24 mouse cellular contexts compared by ENCODE assay signal in the genomic region with DNA sequence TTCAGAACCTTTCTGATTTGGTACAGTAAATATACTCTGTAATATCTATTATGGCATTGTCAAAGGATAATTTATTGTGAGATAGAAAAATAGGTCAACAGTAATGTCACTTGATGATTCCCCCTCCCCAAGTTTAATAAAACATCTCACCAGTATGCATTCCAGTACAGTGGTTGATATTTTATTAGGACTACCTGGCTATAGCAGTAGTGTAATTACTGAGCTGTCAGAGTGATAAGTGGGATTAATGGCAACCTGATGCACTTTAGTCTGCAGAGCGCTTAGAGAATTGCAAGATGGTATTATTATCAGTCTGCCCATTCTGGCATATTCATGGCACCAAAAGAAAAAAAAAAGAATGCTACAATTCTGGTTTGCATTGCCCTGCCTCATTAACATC.
A peak's percentile ranks its signal among the peaks of the same experiment; 100 is the strongest.
DNase-seq lines count a peak whose midpoint lies in the region; ATAC-seq and TF ChIP-seq lines count a peak whose summit lies in the region.
"Had no signal": no experiment of that assay in that cellular context is flagged by ENCODE, and none has a peak within 500 bp of the region (broad histone marks: within the 10 kb centered on the region; RNA-seq: fewer than 3 reads in every experiment).

No protein-coding gene starts in this region.

- DNase-seq in hindbrain, embryonic 11.5 days (ENCODE audit: low spot score) = no peak
- DNase-seq in midbrain, postnatal 0 days (ENCODE audit: low spot score) = peak; percentile 11
- peak; percentile 1 for DNase-seq in forelimb bud, embryonic 11.5 days (ENCODE audit: low read depth, low spot score)
- no peak for DNase-seq in spleen, adult 12 weeks (ENCODE audit: low spot score)
- DNase-seq: adrenal gland, adult 2 months; adrenal gland, postnatal 14 days; cerebellum, adult 18-20 months; cerebellum, adult 9-10 months; cerebellum, postnatal 14 days; gastrocnemius, postnatal 10 days; gastrocnemius, postnatal 36 days; heart, adult 2 months; heart, postnatal 14 days; heart, postnatal 4 days had no signal

- no peaks in the 10 kb centered on the region for H3K27me3 ChIP-seq in hindbrain, embryonic 16.5 days (replicated peaks; ENCODE audit: control insufficient read depth, insufficient read depth, low read length)
- H3K27me3 ChIP-seq in hindbrain, embryonic 11.5 days (ENCODE audit: control insufficient read depth, insufficient read depth, low read length) = no peaks in the 10 kb centered on the region
- H3K27me3 ChIP-seq in midbrain, postnatal 0 days (ENCODE audit: insufficient read depth, low read length) = no peaks in the 10 kb centered on the region
- no peaks in the 10 kb centered on the region for H3K27me3 ChIP-seq in midbrain, embryonic 15.5 days (replicated peaks)
- H3K27me3 ChIP-seq: forebrain, embryonic 13.5 days; heart, embryonic 13.5 days; hindbrain, embryonic 15.5 days had no signal

- WGBS in hindbrain, embryonic 16.5 days = 53% methylated on average over 1 of the region's 1 CpGs
- WGBS in hindbrain, embryonic 11.5 days = 75% methylated on average over 1 of the region's 1 CpGs
- WGBS in midbrain, postnatal 0 days = 88% methylated on average over 1 of the region's 1 CpGs
- 71% methylated on average over 1 of the region's 1 CpGs for WGBS in midbrain, embryonic 15.5 days

- H3K9me3 ChIP-seq in hindbrain, embryonic 16.5 days (ENCODE audit: control insufficient read depth, low read length) = no peaks in the 10 kb centered on the region
- no peaks in the 10 kb centered on the region for H3K9me3 ChIP-seq in hindbrain, embryonic 11.5 days (ENCODE audit: control insufficient read depth, low read length)
- no peaks in the 10 kb centered on the region for H3K9me3 ChIP-seq in midbrain, postnatal 0 days (ENCODE audit: low read length)
- no peaks in the 10 kb centered on the region for H3K9me3 ChIP-seq in midbrain, embryonic 15.5 days
- H3K9me3 ChIP-seq: forebrain, embryonic 10.5 days; forebrain, embryonic 13.5 days; heart, embryonic 10.5 days; heart, embryonic 13.5 days; hindbrain, embryonic 15.5 days had no signal

- TF ChIP-seq CTCF in midbrain, postnatal 0 days (IDR thresholded peaks at IDR 0.05) = no peak

- no peaks in the 10 kb centered on the region for H3K36me3 ChIP-seq in hindbrain, embryonic 16.5 days (ENCODE audit: control insufficient read depth, insufficient read depth, low read length)
- H3K36me3 ChIP-seq in hindbrain, embryonic 11.5 days (ENCODE audit: control insufficient read depth, insufficient read depth, low read length) = no peaks in the 10 kb centered on the region
- no peaks in the 10 kb centered on the region for H3K36me3 ChIP-seq in midbrain, postnatal 0 days (ENCODE audit: insufficient read depth, low read length)
- no peaks in the 10 kb centered on the region for H3K36me3 ChIP-seq in midbrain, embryonic 15.5 days (replicated peaks)
- H3K36me3 ChIP-seq: forebrain, embryonic 10.5 days; heart, embryonic 10.5 days; heart, embryonic 13.5 days; hindbrain, embryonic 15.5 days had no signal

- H3K9ac ChIP-seq in hindbrain, embryonic 16.5 days (ENCODE audit: low read depth, low read length) = no peak overlapping the region
- no peak overlapping the region for H3K9ac ChIP-seq in hindbrain, embryonic 11.5 days (ENCODE audit: low read depth, low read length)
- no peak overlapping the region for H3K9ac ChIP-seq in midbrain, postnatal 0 days (replicated peaks; ENCODE audit: low read length, poor library complexity, severe bottlenecking)
- H3K9ac ChIP-seq in midbrain, embryonic 15.5 days = no peak overlapping the region
- H3K9ac ChIP-seq: forebrain, embryonic 13.5 days; heart, embryonic 13.5 days; hindbrain, embryonic 15.5 days had no signal

- no peak overlapping the region for H3K27ac ChIP-seq in hindbrain, embryonic 16.5 days (ENCODE audit: low read depth, low read length)
- H3K27ac ChIP-seq in hindbrain, embryonic 11.5 days (ENCODE audit: low read depth, low read length) = no peak overlapping the region
- no peak overlapping the region for H3K27ac ChIP-seq in midbrain, postnatal 0 days (ENCODE audit: low read depth, low read length)
- H3K27ac ChIP-seq in midbrain, embryonic 15.5 days = no peak overlapping the region
- H3K27ac ChIP-seq: forebrain, embryonic 10.5 days; forebrain, embryonic 13.5 days; heart, adult 2 months; heart, embryonic 10.5 days; heart, embryonic 13.5 days; hindbrain, embryonic 15.5 days had no signal

- no peak overlapping the region for H3K4me3 ChIP-seq in hindbrain, embryonic 16.5 days (ENCODE audit: low read length)
- no peak overlapping the region for H3K4me3 ChIP-seq in hindbrain, embryonic 11.5 days (ENCODE audit: low read depth, low read length)
- no peak overlapping the region for H3K4me3 ChIP-seq in midbrain, postnatal 0 days (ENCODE audit: low read depth, low read length)
- H3K4me3 ChIP-seq in midbrain, embryonic 15.5 days = no peak overlapping the region
- H3K4me3 ChIP-seq: forebrain, embryonic 10.5 days; forebrain, embryonic 13.5 days; heart, adult 2 months; heart, embryonic 10.5 days; heart, embryonic 13.5 days; hindbrain, embryonic 15.5 days had no signal

- no peak overlapping the region for H3K4me2 ChIP-seq in hindbrain, embryonic 16.5 days (ENCODE audit: low read length)
- H3K4me2 ChIP-seq in hindbrain, embryonic 11.5 days (replicated peaks; ENCODE audit: low read depth, low read length) = no peak overlapping the region
- no peak overlapping the region for H3K4me2 ChIP-seq in midbrain, postnatal 0 days (ENCODE audit: low read depth, low read length, poor library complexity, severe bottlenecking)
- H3K4me2 ChIP-seq in midbrain, embryonic 15.5 days = no peak overlapping the region
- H3K4me2 ChIP-seq: forebrain, embryonic 13.5 days; heart, embryonic 13.5 days; hindbrain, embryonic 15.5 days had no signal

- H3K4me1 ChIP-seq in hindbrain, embryonic 16.5 days (ENCODE audit: control insufficient read depth, insufficient read depth, low read depth, low read length) = no peaks in the 10 kb centered on the region
- no peaks in the 10 kb centered on the region for H3K4me1 ChIP-seq in hindbrain, embryonic 11.5 days (replicated peaks; ENCODE audit: control insufficient read depth, insufficient read depth, low read length)
- no peaks in the 10 kb centered on the region for H3K4me1 ChIP-seq in midbrain, postnatal 0 days (ENCODE audit: insufficient read depth, low read length)
- no peaks in the 10 kb centered on the region for H3K4me1 ChIP-seq in midbrain, embryonic 15.5 days
- H3K4me1 ChIP-seq: forebrain, embryonic 10.5 days; forebrain, embryonic 13.5 days; heart, embryonic 10.5 days; heart, embryonic 13.5 days; hindbrain, embryonic 15.5 days had no signal

- ATAC-seq in hindbrain, embryonic 16.5 days = peak; percentile 65; the same call in 1 of the 2 replicates
- ATAC-seq in hindbrain, embryonic 11.5 days (ENCODE audit: low FRiP score) = no peak
- no peak for ATAC-seq in midbrain, postnatal 0 days (ENCODE audit: low FRiP score)
- ATAC-seq in midbrain, embryonic 15.5 days (replicated peaks) = no peak
- ATAC-seq: CD4-positive, CD25-positive, alpha-beta regulatory T cell, adult 4 months; forebrain, embryonic 13.5 days; inflammation-experienced regulatory T-cells, adult 6 months; intestine, embryonic 16.5 days had no signal

Comparison
In these comparisons a context has a peak if more than half of its experiments do, and no peak if none do; other contexts are left out.
1. DNase-seq: peak in midbrain, postnatal 0 days (single experiment) and forelimb bud, embryonic 11.5 days (single experiment); none in hindbrain, embryonic 11.5 days (single experiment) and spleen, adult 12 weeks (single experiment).